Mouse (Mus musculus): ENCODE measurements around the gene Foxred2.

DNA sequence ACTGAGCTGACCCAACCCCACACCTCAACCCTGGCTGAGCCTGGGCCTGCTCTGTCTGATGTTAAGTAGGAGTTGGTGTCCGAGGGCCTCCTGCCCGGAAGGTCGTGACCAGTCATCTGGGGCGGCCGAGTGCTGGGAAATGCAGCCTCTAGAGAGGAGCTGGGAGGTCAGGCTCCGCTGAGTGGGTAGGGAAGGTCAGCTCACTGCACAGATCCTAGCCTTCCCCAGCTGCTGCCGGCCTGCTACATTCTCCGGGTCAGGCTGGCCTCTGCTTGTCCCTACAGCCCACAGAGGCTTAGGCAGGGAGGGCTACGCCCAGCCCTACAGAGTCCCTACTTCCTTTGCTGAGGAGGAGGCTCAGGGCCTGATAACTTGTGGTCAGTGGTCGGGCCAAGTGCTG is 50.0 kb downstream of the Foxred2 start:
- no peak for TF ChIP-seq POLR2A (IDR thresholded peaks at IDR 0.05; ENCODE audit: borderline replicate concordance, extremely low read depth, insufficient read depth, insufficient read length, poor library complexity, severe bottlenecking)
- no peak for TF ChIP-seq CTCF (IDR thresholded peaks at IDR 0.05; ENCODE audit: borderline replicate concordance, extremely low read depth, insufficient read depth, insufficient read length)

Data from brain, embryonic 14.5 days (tissue).